Comparison of ENCODE assay signal across 26 mouse cellular contexts in the genomic region with DNA sequence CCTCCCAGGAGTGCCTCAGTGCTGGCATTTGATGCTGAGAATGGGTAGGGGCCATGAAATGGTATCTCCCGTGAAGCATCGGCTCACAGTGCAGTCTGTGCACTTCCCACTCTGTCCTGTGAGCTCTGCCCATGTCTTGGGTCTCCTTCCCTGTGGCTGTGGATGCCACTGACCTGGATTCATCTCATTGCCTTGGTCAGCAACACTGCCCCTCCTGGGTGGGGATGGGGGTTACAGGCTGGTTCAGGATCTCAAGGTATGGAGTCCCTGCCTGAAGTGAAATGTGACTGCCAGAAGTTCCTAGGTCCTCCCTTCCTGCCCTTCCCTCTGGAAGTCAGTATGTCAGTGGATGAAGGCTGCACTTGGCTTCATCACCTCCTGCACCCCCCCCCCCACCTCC. TPM values are rescaled to one million over a fixed set of nuclear protein-coding genes. Genes with fewer than 3 reads are reported as not detected.
"Had no signal": no experiment of that assay in that cellular context is flagged by ENCODE, and none has a peak within 500 bp of the region (broad histone marks: within the 10 kb centered on the region; RNA-seq: fewer than 3 reads in every experiment).

No protein-coding gene starts in this region.

- H3K27ac ChIP-seq: kidney, embryonic 15.5 days; limb, embryonic 13.5 days; liver, embryonic 12.5 days; liver, embryonic 15.5 days; lung, embryonic 15.5 days; midbrain, embryonic 10.5 days; neural tube, embryonic 12.5 days; neural tube, embryonic 15.5 days; stomach, postnatal 0 days had no signal

- H3K4me3 ChIP-seq: kidney, embryonic 15.5 days; limb, embryonic 13.5 days; liver, embryonic 12.5 days; liver, embryonic 15.5 days; lung, embryonic 15.5 days; megakaryocyte, embryonic 14.5 days; midbrain, embryonic 10.5 days; neural tube, embryonic 12.5 days; neural tube, embryonic 15.5 days had no signal

- H3K9ac ChIP-seq: kidney, embryonic 15.5 days; limb, embryonic 13.5 days; liver, embryonic 12.5 days; liver, embryonic 15.5 days; lung, embryonic 15.5 days; neural tube, embryonic 12.5 days; neural tube, embryonic 15.5 days had no signal

- H3K4me1 ChIP-seq: liver, embryonic 15.5 days; lung, embryonic 15.5 days had no signal

- ATAC-seq: inflammation-experienced regulatory T-cells, adult 6 months; intestine, embryonic 16.5 days; liver, embryonic 12.5 days had no signal

- H3K36me3 ChIP-seq: kidney, embryonic 15.5 days; limb, embryonic 13.5 days; liver, embryonic 12.5 days; liver, embryonic 15.5 days; lung, embryonic 15.5 days; midbrain, embryonic 10.5 days; neural tube, embryonic 12.5 days; neural tube, embryonic 15.5 days had no signal

- H3K4me2 ChIP-seq: kidney, embryonic 15.5 days; limb, embryonic 13.5 days; liver, embryonic 12.5 days; liver, embryonic 15.5 days; lung, embryonic 15.5 days; neural tube, embryonic 12.5 days; neural tube, embryonic 15.5 days had no signal

- H3K27me3 ChIP-seq: liver, embryonic 15.5 days had no signal

- H3K9me3 ChIP-seq: kidney, embryonic 15.5 days; limb, embryonic 13.5 days; liver, embryonic 12.5 days; liver, embryonic 15.5 days; lung, embryonic 15.5 days; megakaryocyte, embryonic 14.5 days; midbrain, embryonic 10.5 days; neural tube, embryonic 12.5 days; neural tube, embryonic 15.5 days had no signal

- DNase-seq: kidney, adult 18-20 months; kidney, postnatal 25 days; liver; lung, adult 18-20 months; lung, postnatal 36 days; midbrain, embryonic 14.5 days; right cerebral cortex, adult 18-20 months; right cerebral cortex, postnatal 14 days; right cerebral cortex, postnatal 4 days; thymus, adult 2 months; thymus, postnatal 14 days; thymus, postnatal 4 days had no signal

RNA-seq across cellular contexts. Expression of a gene that starts 7.2 kb away (rescaled TPM):
- polyA plus RNA-seq: inflammation-experienced regulatory T-cells, adult 6 months; intestine, embryonic 16.5 days; kidney, embryonic 15.5 days; large intestine, adult 2 months; liver, embryonic 12.5 days; liver, embryonic 15.5 days; lung, embryonic 15.5 days; midbrain, embryonic 10.5 days; midbrain, embryonic 14.5 days; neural tube, embryonic 12.5 days; neural tube, embryonic 15.5 days; stomach, embryonic 14.5 days; stomach, postnatal 0 days had no signal

RNA-seq across cellular contexts. Expression of a gene that starts 32.7 kb away (rescaled TPM):
- polyA plus RNA-seq: inflammation-experienced regulatory T-cells, adult 6 months; intestine, embryonic 16.5 days; large intestine, adult 2 months; neural tube, embryonic 15.5 days; stomach, embryonic 14.5 days; stomach, postnatal 0 days had no signal

RNA-seq across cellular contexts. Expression of a gene that starts 44.3 kb away (rescaled TPM):
- polyA plus RNA-seq: inflammation-experienced regulatory T-cells, adult 6 months had no signal
